Mouse (Mus musculus) cortical plate, adult 2 months (tissue): ENCODE data around the gene Npb.

Experiments
- CTCF ChIP-seq: fragments of 200-500 bp; IDR thresholded peaks from 2 replicates; pipeline ENCODE4 v1.5.1; 2011; ENCODE audit warnings: mild to moderate bottlenecking, control low read depth, low read length; ENCODE audit not compliant: insufficient read depth; ENCODE audit errors: extremely low read depth
- POLR2A ChIP-seq: fragments of 200-500 bp; IDR thresholded peaks from 2 replicates; pipeline ENCODE4 v1.6.1; 2011; ENCODE audit warnings: mild to moderate bottlenecking, low read length, control low read depth; ENCODE audit not compliant: insufficient read depth; ENCODE audit errors: extremely low read depth

DNA sequence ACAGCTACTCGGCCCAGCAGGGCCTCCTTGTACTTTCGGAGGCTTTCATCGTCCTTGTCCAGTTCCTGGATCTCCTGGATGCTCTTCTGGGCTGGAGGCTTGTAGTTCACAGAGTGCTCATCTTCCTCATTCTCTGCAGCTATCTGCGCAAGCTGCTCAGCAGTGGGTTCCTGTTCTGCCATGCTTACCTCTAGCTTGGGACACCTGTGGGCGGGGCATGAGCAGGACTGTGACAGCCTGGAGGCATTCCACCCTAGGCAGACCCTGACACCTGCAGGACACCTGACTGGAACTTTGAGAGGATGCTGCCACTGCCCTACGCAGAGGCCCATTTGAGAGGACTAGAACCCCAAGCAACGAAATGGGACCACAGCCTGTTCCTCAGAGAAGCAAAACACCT, 28.1 kb upstream of the Npb start:
- TF ChIP-seq CTCF (no peak), POLR2A (no peak)
